Comparison of ENCODE assay signal across 8 mouse cellular contexts in genomic region chr15:83375136-83375535, GRCm38 (mm10). TPM values are rescaled to one million over a fixed set of nuclear protein-coding genes. Genes with fewer than 3 reads are reported as not detected.
DNase-seq lines count a peak whose midpoint lies in the region; ATAC-seq and TF ChIP-seq lines count a peak whose summit lies in the region.

No protein-coding gene starts in this region.

- peak; percentile 58 for DNase-seq in R1 (ENCODE audit: low read depth, low spot score)
- peak; percentile 74 to 88 for DNase-seq in heart, adult 18-20 months
- DNase-seq in retina, postnatal 1 day = peak; percentile 65

- TF ChIP-seq POLR2A in cortical plate, adult 2 months (IDR thresholded peaks at IDR 0.05; ENCODE audit: extremely low read depth, insufficient read depth, low read length) = no peak

- no peak overlapping the region for H3K4me2 ChIP-seq in kidney, embryonic 16.5 days (replicated peaks; ENCODE audit: low read depth, low read length)
- H3K4me2 ChIP-seq in liver, embryonic 12.5 days = peak overlapping the region; percentile 55

- H3K36me3 ChIP-seq in E14TG2a.4 (ENCODE audit: insufficient read depth, low read length) = peaks cover 46% of the 10 kb centered on the region
- H3K36me3 ChIP-seq in kidney, embryonic 16.5 days (ENCODE audit: insufficient read depth, low read length) = peaks cover 17% of the 10 kb centered on the region
- H3K36me3 ChIP-seq in liver, embryonic 12.5 days = peaks cover 72% of the 10 kb centered on the region

- peak; percentile 40; the same call in 1 of the 2 replicates for ATAC-seq in kidney, embryonic 16.5 days (ENCODE audit: low FRiP score, low TSS enrichment)
- peak; percentile 93 for ATAC-seq in liver, embryonic 12.5 days
- no peak for ATAC-seq in inflammation-experienced regulatory T-cells, adult 6 months

- H3K27ac ChIP-seq in cortical plate, adult 2 months (ENCODE audit: insufficient read depth, low read length) = no peak overlapping the region
- no peak overlapping the region for H3K27ac ChIP-seq in kidney, embryonic 16.5 days (ENCODE audit: low read length)
- H3K27ac ChIP-seq in liver, embryonic 12.5 days = peak overlapping the region; percentile 91

- H3K9ac ChIP-seq in kidney, embryonic 16.5 days (replicated peaks; ENCODE audit: low read length) = no peak overlapping the region
- peak overlapping the region; percentile 59 for H3K9ac ChIP-seq in liver, embryonic 12.5 days

- no peaks in the 10 kb centered on the region for H3K27me3 ChIP-seq in E14TG2a.4 (ENCODE audit: insufficient read depth, low read length)
- H3K27me3 ChIP-seq in kidney, embryonic 16.5 days (ENCODE audit: insufficient read depth, low read length) = no peaks in the 10 kb centered on the region
- H3K27me3 ChIP-seq in liver, embryonic 12.5 days (replicated peaks) = no peaks in the 10 kb centered on the region

- no peaks in the 10 kb centered on the region for H3K9me3 ChIP-seq in E14TG2a.4 (ENCODE audit: low read length)
- no peaks in the 10 kb centered on the region for H3K9me3 ChIP-seq in kidney, embryonic 16.5 days (ENCODE audit: low read length)
- H3K9me3 ChIP-seq in liver, embryonic 12.5 days (replicated peaks) = no peaks in the 10 kb centered on the region

- H3K4me1 ChIP-seq in E14TG2a.4 (replicated peaks; ENCODE audit: low read depth, low read length) = peaks cover 16% of the 10 kb centered on the region
- H3K4me1 ChIP-seq in cortical plate, adult 2 months (ENCODE audit: control insufficient read depth, insufficient read depth, low read length) = no peaks in the 10 kb centered on the region
- H3K4me1 ChIP-seq in kidney, embryonic 16.5 days (ENCODE audit: insufficient read depth, low read length) = no peaks in the 10 kb centered on the region
- peaks cover 69% of the 10 kb centered on the region for H3K4me1 ChIP-seq in liver, embryonic 12.5 days

- peak; percentile 54 for TF ChIP-seq CTCF in E14TG2a.4 (conservative IDR thresholded peaks at IDR 0.05; ENCODE audit: low read length)
- TF ChIP-seq CTCF in cortical plate, adult 2 months (IDR thresholded peaks at IDR 0.05; ENCODE audit: extremely low read depth, insufficient read depth, low read length) = peak; percentile 56

- WGBS in kidney, embryonic 16.5 days = 69% methylated on average over 4 of the region's 4 CpGs
- WGBS in liver, embryonic 12.5 days (ENCODE audit: insufficient replicate concordance) = 16% methylated on average over 4 of the region's 4 CpGs

- H3K4me3 ChIP-seq in E14TG2a.4 (replicated peaks; ENCODE audit: low read length) = no peak overlapping the region
- H3K4me3 ChIP-seq in cortical plate, adult 2 months (ENCODE audit: insufficient read depth, low read length) = no peak overlapping the region
- no peak overlapping the region for H3K4me3 ChIP-seq in kidney, embryonic 16.5 days (ENCODE audit: low read length)
- H3K4me3 ChIP-seq in liver, embryonic 12.5 days = peak overlapping the region; percentile 25; the same call in 1 of the 2 replicates

RNA-seq across cellular contexts. Expression of gene Arfgap3, which starts 25.1 kb away (rescaled TPM):
- 24.8 and 24.9 TPM in 2 replicates for polyA plus RNA-seq in cortical plate, adult 2 months (2012; rRNA removed)
- total RNA-seq in heart, adult 18-20 months (2021) = 10 to 100 TPM in 1 of 2 experiments, 1 to 10 TPM in 1; 10.0 to 12.1 TPM
- polyA plus RNA-seq in kidney, embryonic 16.5 days (2015; fragmentation: Nextera tagmentation; extraction: Ambion mirVana) = 39.2 and 41.1 TPM in 2 replicates
- 16.2 and 19.9 TPM in 2 replicates for polyA plus RNA-seq in liver, embryonic 12.5 days (2016; fragmentation: Nextera tagmentation; extraction: Ambion mirVana)
- 10 to 100 TPM; 11.7 to 14.1 (median 13.4) TPM for polyA plus RNA-seq in inflammation-experienced regulatory T-cells, adult 6 months (2017; shearing (Covaris generic))
